Mouse (Mus musculus): Measurements from ENCODE around the gene Stk24. TPM values are rescaled to one million over a fixed set of nuclear protein-coding genes. Genes with fewer than 3 reads are reported as not detected.

The Stk24 gene
- total RNA-seq, 4 experiments from 2014 or later = 62.3 to 71.6 (median 64.9) TPM

DNA sequence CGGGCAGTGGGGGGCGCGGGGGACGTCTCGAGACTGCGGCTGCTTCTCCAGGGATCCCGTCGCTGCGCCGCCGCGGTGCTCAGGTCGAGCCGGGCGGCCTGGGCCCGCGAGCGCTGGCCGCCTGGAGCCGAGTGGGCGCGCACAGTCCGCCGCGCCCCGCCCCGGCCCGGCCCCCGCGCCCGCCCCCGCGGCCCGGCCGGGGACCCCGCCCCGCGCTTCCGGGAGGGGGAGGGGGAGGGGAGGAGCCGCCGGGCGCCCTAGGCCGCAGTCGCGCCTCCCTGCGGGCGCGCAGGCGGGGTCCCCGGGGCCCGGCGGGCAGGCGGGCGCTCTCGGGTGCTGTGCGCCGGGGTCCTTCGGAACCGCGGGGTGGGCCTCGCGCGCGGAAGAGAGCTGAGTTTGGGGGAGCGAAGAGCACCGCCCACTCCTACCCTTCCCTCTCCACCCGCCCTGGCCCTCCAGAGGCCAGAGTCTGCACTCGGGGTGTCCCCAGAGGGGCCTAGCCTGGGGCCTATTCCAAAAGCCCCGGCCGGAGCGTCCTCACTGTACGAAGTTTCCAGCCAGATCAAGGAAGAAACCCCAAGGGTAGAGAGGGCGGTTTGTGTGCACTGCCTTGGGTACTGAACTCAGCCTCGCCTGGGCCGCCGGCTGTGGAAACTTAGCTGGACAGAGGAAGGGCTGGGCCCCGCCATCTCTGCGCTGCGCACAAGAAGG, 540 bp downstream of the Stk24 start:
- DNase-seq (ENCODE audit: low spot score in 2 of 2) = peak; percentile 39 to 45

DNA sequence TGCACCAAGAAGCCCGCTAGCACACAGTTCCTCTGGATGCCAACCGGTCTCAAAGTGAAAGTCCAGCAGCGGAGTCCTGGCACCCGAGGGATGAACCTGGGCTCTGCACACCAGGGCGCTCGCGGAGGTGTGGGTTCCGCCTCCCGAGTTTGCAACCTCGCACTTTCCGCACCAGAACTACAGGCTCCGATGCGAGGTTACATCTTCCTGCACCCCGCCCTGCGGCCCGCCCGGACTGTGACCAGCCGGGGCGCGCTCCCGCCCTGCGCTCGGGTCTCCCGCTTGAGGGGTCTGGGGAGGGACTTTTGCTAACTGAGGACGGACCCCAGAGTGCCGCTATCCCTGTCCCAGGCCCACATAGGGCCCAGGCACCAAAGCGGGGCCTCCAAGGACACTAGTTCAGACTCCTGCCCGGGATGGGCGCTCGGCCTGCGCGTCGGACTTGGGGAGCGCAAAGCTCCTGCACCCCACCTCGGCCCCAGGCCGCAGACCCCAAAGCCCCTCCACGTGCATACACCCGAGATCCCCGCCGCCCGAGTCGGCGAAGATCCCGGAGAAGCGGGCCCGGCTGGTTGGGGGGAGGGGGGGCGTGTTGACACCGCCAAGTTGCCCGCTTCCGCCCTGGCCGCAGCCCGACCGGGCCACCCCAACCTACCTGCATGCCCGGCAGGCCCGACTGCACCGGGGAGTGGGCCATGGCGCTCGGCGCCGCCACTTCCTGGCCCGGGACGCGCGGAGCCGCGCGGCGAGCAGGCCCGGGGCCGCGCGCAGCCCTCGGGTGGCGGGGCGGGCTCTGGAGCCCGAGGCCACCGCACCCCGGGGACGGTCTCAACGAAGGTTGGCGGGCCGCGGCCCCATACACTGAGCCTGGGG, 1.3 kb downstream of the Stk24 start:
- peak in 1 of 2 experiments; percentile 24 for DNase-seq (ENCODE audit: low spot score in 2 of 2)

DNA sequence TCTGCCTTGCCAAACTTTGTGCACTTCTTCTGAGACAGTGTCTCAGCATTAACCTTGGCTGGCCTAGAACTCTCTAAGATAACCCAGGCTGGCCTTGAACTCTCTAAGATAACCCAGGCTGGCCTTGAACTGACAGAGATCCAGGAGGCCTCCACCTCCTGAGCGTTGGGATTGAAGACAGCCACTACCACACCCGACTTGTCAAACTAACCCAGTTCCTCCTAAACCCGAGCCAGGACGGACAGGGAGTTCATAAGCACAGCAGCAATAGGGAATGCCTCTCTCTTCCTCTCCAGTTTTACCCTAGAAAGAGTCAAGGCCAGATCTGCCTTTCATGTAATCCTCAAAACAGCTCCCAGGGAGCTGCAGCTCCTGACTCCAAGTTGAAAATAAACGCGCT, 3.2 kb downstream of the Stk24 start:
- no peak for DNase-seq (ENCODE audit: low spot score in 2 of 2)

DNA sequence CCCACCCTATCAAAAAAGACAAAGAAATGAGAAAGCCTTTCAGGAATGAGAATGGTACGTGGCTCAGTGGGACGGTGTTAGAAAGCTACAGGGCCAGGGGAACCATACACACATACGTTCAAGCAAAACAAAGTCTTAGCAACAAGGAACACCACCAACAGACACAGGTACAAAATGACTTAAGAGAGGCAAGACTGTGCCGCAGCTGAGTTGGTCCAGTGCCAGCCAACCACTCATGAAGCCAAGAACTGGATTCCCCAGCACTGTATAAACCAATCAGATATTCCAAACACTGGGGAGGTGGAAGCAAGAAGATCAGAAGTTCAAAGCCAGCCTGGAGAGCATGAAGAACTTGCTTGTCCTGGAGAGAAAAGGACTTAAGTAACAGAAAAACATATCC, 5.9 kb downstream of the Stk24 start:
- no peak for DNase-seq (ENCODE audit: low spot score in 2 of 2)

DNA sequence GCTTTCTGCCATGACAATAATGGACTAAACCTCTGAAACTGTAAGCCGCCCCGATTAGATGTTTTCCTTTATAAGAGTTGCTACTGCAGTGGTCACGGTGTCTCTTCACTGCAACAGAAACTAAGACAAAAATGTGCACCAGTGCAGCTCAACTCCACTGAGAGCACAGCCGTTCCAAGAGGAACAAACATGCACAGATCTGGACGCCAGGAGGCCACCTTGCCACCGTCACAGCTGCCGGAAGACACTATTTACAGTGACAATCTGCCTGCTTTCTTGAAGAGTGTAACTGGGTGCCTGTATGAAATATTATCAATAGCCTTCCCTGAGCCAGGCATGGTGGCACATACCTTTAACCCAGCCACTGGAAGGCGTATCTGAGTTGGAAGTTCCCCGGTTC, 6.8 kb downstream of the Stk24 start:
- DNase-seq (ENCODE audit: low spot score in 2 of 2) = no peak

DNA sequence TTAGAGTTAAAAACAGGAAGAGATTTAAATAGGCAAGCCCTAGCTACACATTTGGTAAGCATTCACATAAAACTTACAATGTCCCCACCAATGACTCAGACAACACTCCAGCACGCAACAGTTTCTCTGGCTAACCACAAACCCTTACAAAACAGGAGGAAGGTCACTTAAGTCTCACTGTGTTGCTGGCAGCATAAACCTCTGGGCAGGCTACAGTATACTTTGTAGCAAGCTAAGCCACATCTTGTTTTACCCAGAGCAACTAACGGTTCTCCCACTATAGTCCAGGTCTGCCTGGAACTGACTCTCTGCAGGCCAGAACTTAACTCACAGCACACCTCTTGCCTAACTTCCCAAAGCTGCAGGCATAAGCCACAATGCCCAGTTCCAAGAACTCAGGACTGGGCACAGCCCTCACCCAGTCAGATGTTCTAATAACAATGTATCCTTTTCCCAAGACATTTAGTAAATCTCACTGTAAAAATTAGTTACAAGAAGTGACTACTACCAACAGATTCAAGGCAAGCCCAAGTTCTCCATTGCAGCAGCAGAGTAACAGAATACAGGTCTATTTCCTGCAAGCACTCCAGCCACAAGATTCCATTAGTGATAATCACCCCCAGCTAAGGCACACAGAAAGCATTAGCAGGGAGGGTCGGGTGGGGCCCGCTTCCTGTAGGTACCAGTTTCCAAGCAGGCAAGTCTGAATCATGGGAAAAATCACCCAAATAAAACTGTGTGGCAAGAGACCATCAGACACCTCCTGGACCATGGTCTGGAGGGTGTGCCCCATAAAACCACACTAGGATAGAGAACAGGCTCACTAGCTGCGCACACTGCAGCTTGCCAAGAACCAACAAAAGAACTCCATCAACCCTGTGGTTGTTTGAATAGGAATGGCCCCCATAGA, 7.6 kb downstream of the Stk24 start:
- no peak for DNase-seq (ENCODE audit: low spot score in 2 of 2)

DNA sequence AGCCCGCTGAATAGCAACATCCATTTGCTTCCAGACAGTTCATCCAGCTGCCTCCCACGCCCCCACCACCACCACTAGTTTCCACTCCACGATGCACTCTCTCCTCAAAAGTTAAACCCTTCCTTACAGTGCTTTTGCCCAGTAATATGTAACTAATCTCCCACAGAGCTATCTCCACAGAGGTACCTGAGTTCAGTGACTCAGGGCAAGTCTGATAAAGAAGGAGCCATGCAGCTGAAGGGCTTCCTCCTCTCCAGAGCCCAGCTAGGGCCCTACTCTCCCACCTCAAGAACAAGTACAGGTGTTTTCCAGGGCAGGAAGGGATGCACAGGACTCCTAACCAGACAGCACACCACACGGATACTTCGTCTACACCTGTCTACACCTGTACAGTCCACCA, 10.4 kb downstream of the Stk24 start:
- DNase-seq (ENCODE audit: low spot score in 2 of 2) = no peak

DNA sequence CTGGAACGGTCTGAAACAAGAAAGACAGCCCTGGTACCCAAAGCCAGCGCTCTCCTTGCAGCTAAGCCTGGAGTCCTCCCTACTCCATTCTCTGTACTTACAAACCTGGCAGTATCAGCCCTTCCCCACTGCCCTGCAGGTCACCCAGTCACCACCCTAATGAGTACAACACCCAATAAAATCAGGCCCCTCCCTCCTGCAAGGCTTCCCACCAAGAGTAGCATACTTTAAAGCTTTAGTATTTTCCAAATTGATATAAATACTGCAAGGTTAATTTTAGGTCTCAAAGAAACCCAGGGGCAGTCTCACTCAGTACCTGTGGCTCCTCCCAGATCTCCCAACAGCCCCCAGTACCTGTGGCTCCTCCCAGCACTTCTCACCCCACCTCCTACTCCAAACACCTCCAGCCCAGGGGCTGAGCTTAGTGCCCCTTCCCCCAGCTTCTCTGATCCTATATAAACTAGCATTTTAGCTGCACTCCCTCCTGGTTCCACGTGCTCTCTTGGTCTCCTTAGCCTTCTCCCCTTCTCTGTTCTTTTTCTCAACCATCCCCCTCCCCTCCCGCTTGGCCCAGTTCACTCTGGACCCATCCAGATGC, 11.6 kb downstream of the Stk24 start:
- no peak for DNase-seq (ENCODE audit: low spot score in 2 of 2)

DNA sequence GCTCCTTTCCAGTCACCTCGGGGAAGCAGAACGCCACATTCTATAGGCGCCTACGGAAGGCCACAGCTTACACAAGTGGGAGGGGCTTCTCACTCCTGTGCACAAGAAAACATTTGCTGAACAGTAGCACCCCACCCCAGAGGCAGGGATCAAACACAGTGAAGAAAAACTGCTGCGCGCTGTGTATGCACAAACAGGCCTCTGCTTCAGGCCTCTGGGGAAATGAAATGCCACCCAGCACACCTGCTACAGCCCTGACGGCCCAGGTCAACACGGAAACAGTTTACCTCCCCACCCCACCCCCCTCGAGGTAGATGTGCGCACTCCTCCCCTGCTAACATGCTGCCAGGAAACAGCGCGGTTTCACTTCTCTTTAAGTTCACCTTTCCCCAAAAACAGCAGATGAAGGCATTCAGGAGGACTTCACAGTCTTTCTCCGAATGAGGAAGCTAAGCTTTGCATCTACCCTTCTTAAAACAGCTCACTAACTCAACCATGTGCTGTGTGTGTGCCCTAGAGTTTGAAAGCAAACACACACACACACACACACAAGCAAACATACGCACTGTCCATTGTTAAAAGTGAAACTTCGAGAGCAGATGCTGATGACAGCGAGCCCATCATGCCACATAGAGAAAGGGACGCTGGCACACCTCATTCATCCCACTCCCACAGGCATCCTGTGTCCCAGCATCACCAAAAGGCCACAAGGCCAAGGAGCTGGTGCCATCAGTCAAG, 13.7 kb downstream of the Stk24 start:
- DNase-seq (ENCODE audit: low spot score in 2 of 2) = no peak

DNA sequence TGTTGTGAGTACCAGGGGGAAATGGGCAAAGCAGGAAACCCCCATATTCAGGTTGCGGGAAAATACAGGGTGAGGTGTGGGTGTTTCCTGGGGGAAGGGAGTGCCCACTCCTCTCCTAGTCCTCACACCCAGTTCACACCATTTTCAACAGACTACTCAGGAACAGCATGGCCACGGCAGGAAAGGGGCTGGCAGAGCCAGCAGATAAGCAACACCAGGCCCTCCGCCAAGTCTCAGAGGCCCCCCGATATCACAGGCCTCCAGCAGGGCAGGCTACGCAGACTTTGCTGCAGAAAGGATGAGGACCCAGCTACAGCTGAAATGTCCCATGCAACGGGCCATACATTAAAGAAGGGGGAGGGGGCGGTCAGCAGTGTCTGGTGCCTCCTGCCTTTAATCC, 14.4 kb downstream of the Stk24 start:
- no peak for DNase-seq (ENCODE audit: low spot score in 2 of 2)

DNA sequence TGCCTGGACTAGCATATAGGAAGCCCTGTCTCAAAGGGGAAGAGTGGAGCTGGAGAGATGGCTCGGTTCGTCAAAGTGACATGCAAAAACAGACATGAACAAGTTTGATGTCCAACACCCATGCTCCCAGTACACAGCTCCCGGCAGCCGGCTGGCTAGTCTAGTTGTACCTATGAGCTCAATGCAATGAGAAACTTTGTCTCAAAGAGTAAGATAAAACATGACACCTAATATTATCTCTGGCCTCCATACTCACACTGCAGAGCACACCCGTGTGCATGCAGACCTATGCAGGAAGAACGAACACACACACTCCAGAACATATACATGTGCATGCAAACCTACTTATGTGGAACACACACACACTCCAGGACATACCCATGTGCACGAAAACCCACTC, 15.5 kb downstream of the Stk24 start:
- no peak for DNase-seq (ENCODE audit: low spot score in 2 of 2)

DNA sequence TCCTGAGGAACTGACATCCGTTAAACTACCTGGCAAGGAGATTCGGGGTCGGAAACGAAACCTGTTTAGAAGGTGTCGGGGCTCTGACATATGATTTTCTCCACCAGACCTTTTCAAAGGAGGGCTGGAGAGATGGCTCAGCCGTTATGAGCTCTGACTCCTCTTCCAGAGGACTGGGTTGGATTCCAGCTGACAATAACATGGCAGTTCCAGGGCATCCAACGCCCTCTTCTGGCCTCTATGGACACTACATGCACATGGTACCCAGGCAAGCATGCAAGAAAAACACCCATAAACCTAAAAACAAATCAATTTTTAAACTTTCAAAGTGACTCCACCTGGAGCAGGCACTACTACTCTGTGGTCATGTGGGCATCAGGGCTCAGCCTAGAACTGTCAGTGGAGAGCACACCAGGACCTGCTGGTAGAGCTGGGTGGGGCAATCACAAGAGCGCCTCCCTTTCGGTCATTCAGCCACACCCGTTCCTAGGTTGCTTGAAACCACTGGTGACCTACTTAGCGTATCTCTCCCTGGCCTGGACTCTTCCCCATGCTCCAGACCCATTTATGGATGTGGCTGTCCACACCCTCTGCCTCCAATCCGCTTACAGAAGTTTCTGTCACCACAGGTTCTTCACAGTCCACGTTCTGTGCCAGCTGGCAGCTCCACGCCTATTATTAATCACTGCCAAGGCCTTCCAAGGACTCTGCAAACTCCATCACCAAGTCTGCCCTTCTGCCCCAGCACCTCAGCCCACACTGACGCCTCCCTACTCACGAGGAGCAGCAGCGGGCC, 18.3 kb downstream of the Stk24 start:
- DNase-seq (ENCODE audit: low spot score in 2 of 2) = no peak

DNA sequence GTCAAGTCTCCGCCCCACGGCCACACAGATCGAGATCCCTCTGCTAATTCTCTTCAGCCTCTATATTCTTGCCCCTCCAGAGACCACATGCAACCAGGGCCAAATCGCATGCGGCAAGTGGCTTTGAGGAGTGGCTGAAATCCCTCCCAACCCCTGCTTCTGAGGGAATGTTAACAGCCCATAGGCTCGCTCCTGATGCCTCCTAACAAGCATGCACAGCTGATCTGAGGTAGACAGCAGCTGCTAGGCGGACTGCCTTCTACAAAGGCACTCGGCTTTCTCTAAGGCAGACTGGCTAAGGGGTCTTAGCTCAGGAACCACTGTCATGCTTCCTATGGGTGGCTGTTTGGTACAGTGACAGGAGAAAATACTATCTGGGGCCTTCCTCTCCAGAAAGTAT, 20.0 kb downstream of the Stk24 start:
- DNase-seq (ENCODE audit: low spot score in 2 of 2) = no peak

DNA sequence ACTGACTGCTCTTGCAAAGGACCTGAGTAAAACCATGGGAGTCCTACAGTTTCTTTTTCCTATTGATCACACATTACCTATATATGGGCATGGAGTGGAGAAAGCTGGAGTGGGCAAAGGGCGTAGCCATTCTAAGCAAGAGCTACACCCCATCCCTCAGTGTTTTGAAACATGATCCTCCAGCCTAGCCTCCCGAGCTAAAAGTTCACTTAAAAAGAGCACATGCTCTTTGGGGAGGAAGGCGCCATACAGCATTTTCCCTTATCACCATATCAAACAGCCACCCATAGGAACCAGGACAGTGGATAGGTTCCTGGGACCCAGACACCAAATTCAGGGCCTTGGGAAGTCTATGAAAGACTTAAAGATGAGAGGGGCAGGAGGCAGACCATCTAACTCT, 20.8 kb downstream of the Stk24 start:
- DNase-seq (ENCODE audit: low spot score in 2 of 2) = no peak

DNA sequence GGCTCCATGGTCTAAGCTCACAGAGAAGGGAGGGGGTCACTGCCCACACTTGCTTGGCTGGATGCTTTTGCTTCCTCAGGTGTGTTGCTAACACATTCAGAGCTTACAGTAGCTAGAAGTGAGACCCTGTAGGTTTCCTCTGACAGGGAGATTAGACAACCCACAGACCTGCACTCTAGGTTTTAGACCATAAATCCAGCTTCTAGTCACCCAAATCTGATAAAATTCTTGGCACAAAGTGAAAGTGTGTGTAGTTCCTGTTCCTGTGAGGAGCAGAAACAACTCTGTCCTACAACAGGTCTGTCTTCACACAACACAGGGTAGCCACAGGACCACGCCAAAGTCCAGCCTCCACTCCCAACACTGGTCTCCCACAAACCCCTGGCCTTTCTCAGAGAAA, 21.5 kb downstream of the Stk24 start:
- DNase-seq (ENCODE audit: low spot score in 2 of 2) = no peak

DNA sequence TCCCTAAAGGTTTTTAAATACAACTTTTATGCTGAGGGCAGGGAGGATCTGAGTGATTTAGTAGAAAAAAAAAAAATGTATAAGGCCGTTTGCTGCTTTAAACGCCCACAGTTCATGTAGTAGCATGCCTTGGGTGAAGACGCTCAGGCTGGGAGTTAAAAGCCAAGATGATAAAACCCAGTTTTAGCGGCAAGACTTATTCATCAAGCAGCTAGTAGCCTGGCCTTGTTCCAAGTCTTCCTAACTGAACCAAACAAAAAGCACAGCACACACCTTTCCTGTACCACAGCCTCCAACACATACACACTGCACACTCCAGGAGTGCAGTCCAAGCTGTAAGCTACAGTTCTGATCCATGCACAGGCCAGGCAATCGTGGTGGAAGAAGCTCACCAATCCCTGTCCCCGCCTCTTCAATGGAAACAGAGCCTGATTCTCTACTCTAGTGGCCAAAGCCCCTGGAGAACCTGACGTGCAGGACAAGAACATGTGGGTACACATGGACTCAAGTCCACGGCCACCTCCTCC, 23.4 kb downstream of the Stk24 start:
- no peak for DNase-seq (ENCODE audit: low spot score in 2 of 2)

DNA sequence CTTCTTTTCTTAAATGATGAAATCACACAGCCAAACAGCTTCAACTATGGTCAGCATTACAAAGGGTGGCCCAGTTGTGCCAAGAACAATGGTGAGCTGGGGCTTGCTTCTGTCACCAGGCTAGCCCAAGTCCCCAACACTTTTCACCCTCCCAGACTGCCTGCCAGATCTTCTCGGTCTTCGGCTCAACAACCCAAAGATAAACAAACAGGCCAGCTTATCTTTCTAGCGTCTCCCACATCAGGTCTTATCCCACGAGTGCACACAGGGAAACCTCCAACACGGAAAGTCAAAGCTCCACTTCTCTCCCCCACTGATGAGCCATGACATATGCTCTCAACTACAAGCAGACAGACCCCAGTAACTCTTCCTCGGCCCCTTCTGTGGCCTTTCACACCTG, 24.1 kb downstream of the Stk24 start:
- DNase-seq (ENCODE audit: low spot score in 2 of 2) = no peak

DNA sequence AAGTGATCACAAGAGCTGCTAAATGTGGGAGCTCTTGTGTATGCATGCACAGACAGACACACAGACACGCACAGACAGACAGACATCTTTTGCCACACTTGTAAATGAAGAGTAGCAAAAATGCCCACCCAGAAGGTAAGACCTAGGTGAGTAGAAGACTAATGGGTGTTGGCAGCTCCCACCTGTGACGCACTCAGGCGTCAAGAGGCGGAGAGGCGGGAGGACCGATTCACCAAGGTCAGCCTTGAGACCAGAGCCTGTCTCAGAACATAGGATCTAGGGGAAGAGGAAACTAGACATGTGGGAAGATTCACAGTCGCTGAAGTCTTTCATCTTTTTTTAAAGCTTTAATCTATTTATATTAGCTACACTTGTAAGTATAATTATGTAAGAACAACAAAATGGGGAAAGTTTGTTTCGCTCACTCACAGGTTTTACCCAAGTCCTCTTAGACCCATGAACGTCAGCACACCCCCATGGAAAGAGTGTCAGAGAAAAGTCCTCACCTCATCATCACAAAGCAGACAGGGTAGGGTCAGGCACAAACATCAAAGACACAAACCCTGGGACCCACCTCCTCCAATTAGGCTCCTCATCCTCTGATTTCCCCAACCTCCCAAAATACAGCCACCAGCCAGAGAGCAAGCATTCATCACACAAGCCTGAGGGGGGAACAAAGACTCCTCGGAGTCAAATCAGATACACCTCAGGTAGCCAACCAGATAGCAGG, 26.0 kb downstream of the Stk24 start:
- DNase-seq (ENCODE audit: low spot score in 2 of 2) = no peak

DNA sequence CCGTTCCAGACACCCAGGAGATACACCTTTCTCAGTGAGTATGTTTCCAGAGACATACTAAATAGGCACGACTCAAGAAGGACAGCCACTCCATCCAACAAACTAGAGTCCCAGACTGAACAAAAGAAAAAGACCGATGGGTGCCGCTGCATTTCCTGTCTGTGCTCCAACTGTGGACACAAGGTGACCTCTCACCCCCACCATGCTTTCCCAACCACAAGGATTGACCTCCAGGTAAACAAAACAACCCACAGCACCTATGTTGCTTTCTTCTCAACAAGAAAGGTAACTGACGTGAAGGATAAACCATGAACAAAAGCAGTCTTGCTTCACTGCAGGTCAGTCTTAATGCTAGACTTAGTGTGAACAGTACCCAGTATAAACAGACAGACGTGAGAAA, 27.1 kb downstream of the Stk24 start:
- no peak for DNase-seq (ENCODE audit: low spot score in 2 of 2)

All from left cerebral cortex, adult 8-10 months (tissue).